Mouse (Mus musculus) duodenum, adult 2 months (tissue): ENCODE results near the gene Arf6. TPM values are rescaled to one million over a fixed set of nuclear protein-coding genes. Genes with fewer than 3 reads are reported as not detected.

Source experiments
- polyA plus RNA-seq: library from polyadenylated mRNA; depleted of rRNA; stranded (reverse); fragments of >200 nt; gene quantifications from 2 replicates; pipeline ENCODE4 v1.2.3, GENCODE M21; 2012; ENCODE audit warnings: low replicate concordance; rRNA removed

Arf6 gene
- polyA plus RNA-seq = 212 and 660 TPM in 2 replicates

GRCm38 (mm10) chr12:69371854-69372671 lies at the start of gene Arf6, which contains the start of gene Gm9887:
Arf6 (plus strand) TSS chr12:69372150.
Gm9887 (minus strand) TSS chr12:69372458.

GRCm38 (mm10) chr12:69356546-69357299 lies 15.2 kb upstream of the Arf6 start, which contains the start of gene Nemf:
Nemf (minus strand) TSS chr12:69357165.

Other genes starting within 250 kb of the Arf6 start
- 981 and 1,371 TPM in 2 replicates for gene Rps29, start 213.0 kb upstream of the Arf6 start, polyA plus RNA-seq
- 0.32 and 0.79 TPM in 2 replicates for gene Lrr1, start 203.3 kb upstream of the Arf6 start, polyA plus RNA-seq
- 17.2 and 19.6 TPM in 2 replicates for gene Rpl36al, start 188.1 kb upstream of the Arf6 start, polyA plus RNA-seq
- 16.2 and 19.1 TPM in 2 replicates for gene Mgat2, start 188.0 kb upstream of the Arf6 start, polyA plus RNA-seq
- 1.3 and 3.2 TPM in 2 replicates for gene Gm49383, start 175.0 kb upstream of the Arf6 start, polyA plus RNA-seq
- gene Dnaaf2, start 173.7 kb upstream of the Arf6 start, polyA plus RNA-seq = 0.50 and 0.89 TPM in 2 replicates
- gene Gm49384, start 167.9 kb upstream of the Arf6 start, polyA plus RNA-seq = not detected in 2 replicates
- 1.7 and 2.1 TPM in 2 replicates for gene Pole2, start 144.0 kb upstream of the Arf6 start, polyA plus RNA-seq
- 0.14 and 0.18 TPM in 2 replicates for gene Klhdc1, start 131.0 kb upstream of the Arf6 start, polyA plus RNA-seq
- 16.5 and 24.0 TPM in 2 replicates for gene Klhdc2, start 75.5 kb upstream of the Arf6 start, polyA plus RNA-seq
- 0.27 and 0.35 TPM in 2 replicates for gene Nemf, start 15.0 kb upstream of the Arf6 start, polyA plus RNA-seq
- 3.3 and 5.5 TPM in 2 replicates for gene Gm9887, start 308 bp downstream of the Arf6 start, polyA plus RNA-seq
- gene Vcpkmt, start 210.9 kb downstream of the Arf6 start, polyA plus RNA-seq = 7.3 and 7.5 TPM in 2 replicates